Mouse (Mus musculus): Measurements from ENCODE around the gene Spire2.

Spire2 gene

GRCm38 (mm10) chr8:123415967-123416943 is 83.7 kb downstream of the Spire2 start:
- DNase-seq (ENCODE audit: low spot score in 2 of 2): no peak

GRCm38 (mm10) chr8:123416944-123417555 is 84.5 kb downstream of the Spire2 start:
- DNase-seq (ENCODE audit: low spot score in 2 of 2): no peak
